Mouse (Mus musculus): ENCODE data around the gene Noct. TPM values are rescaled to one million over a fixed set of nuclear protein-coding genes. Genes with fewer than 3 reads are reported as not detected.
A peak's percentile ranks its signal among the peaks of the same experiment; 100 is the strongest.

Gene Noct
- total and polyA plus RNA-seq, 3 experiments = 17.8 to 26.7 TPM; not detected in 1

DNA sequence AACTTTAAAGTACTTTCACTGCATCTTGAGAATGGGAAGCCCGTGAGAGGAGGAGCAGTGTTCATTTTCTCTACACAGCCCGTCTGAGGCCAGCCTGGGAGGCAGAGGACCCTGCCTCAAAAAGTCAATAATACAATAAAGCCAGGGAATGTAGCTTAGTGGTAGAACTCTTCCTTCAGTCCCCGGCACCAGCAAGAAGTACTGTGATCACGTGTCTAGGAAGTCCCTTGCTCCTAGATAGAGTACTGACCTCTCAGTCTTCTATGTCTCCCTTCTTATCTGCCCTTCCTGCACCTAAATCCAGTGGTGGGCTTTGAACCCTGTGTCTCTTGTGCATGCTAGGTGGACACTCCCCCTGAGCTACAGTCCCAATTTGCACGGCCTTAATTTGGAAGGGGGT lies 6.6 kb downstream of the Noct start (continued):
- TF ChIP-seq CHD2 (IDR thresholded peaks at IDR 0.05; ENCODE audit: low read length) = no peak
- no peak for TF ChIP-seq GABPA (IDR thresholded peaks at IDR 0.05; ENCODE audit: low read depth, low read length)
- no peak for TF ChIP-seq ELF1 (IDR thresholded peaks at IDR 0.05; ENCODE audit: low read depth, low read length)
- no peak for TF ChIP-seq NRF1 (IDR thresholded peaks at IDR 0.05; ENCODE audit: insufficient read depth, low read depth, low read length, poor library complexity, severe bottlenecking)
- TF ChIP-seq MAX (IDR thresholded peaks at IDR 0.05; ENCODE audit: low read length) = peak; percentile 56; the same call in 1 of the 2 replicates
- TF ChIP-seq UBTF (IDR thresholded peaks at IDR 0.05; ENCODE audit: borderline replicate concordance, insufficient read depth, low read depth, low read length) = no peak
- no peak for TF ChIP-seq MAZ (IDR thresholded peaks at IDR 0.05; ENCODE audit: low read depth, low read length)

DNA sequence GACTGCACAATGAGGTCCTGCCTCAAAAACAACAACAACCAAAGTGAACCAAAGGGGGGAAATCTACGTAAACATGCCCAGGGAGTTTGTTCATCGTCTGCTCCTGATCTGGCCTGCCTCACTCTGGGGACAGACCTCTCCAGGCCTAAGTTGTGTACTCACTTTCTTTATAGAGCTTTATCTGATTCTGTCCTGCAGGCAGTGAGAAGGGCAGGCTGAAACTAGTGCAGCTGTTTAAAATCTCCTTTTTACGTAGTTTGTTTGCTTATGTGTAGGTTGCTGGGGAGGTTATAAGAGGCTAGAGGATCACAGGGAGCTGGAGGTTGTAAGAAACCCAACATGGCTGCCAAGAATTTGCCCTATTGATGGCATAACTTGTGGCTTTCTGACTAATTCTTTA lies 7.3 kb downstream of the Noct start:
- no peak overlapping the region for H3K4me3 ChIP-seq (ENCODE audit: control insufficient read depth in 1 of 2, insufficient read depth in 1 of 2, low read depth in 2 of 2, low read length in 2 of 2)
- no peaks in the 10 kb centered on the region for H3K9me3 ChIP-seq (replicated peaks; ENCODE audit: insufficient read depth, low read length)
- peak overlapping the region; percentile 58 for H3K9ac ChIP-seq (ENCODE audit: control insufficient read depth, low read depth, low read length, poor library complexity, severe bottlenecking)
- peaks cover 54% of the 10 kb centered on the region for H3K79me2 ChIP-seq (ENCODE audit: control insufficient read depth, insufficient read depth, low read length, poor library complexity)
- peak; percentile 45 for DNase-seq (ENCODE audit: low read depth, low spot score)
- H3K27ac ChIP-seq (ENCODE audit: control insufficient read depth, low read depth, low read length) = peak overlapping the region; percentile 97
- H3K36me3 ChIP-seq (ENCODE audit: control insufficient read depth in 1 of 2, insufficient read depth in 2 of 2, low read length in 2 of 2) = peaks cover 2 to 77% of the 10 kb centered on the region in 2 experiments; a peak in 3 of 4 replicates
- no peaks in the 10 kb centered on the region for H3K27me3 ChIP-seq (ENCODE audit: control insufficient read depth in 1 of 2, insufficient read depth in 2 of 2, low read length in 2 of 2)
- H3K4me1 ChIP-seq (ENCODE audit: control insufficient read depth in 1 of 2, insufficient read depth in 2 of 2, low read length in 2 of 2) = peaks cover 39 to 68% of the 10 kb centered on the region in 2 experiments
- TF ChIP-seq ZKSCAN1 (IDR thresholded peaks at IDR 0.05; ENCODE audit: low read depth, low read length) = no peak
- TF ChIP-seq POLR2AphosphoS2 (IDR thresholded peaks at IDR 0.05; ENCODE audit: low read length) = no peak
- TF ChIP-seq CHD2 (IDR thresholded peaks at IDR 0.05; ENCODE audit: low read length) = no peak
- peak; percentile 32; the same call in 1 of the 2 replicates for TF ChIP-seq SIN3A (IDR thresholded peaks at IDR 0.05; ENCODE audit: low read length)
- TF ChIP-seq ETS1 (IDR thresholded peaks at IDR 0.05; ENCODE audit: low read depth, low read length) = peak; percentile 72
- no peak for TF ChIP-seq JUND (IDR thresholded peaks at IDR 0.05; ENCODE audit: low read depth, low read length)
- peak; percentile 69 for TF ChIP-seq GATA1 (IDR thresholded peaks at IDR 0.05; ENCODE audit: low read depth, low read length)
- TF ChIP-seq EP300 (IDR thresholded peaks at IDR 0.05; ENCODE audit: low read depth in 1 of 2, low read length in 2 of 2) = 0 out of 4 replicates have a peak, but pooled peaks of 1 of the 2 experiments have one; percentile 17
- no peak for TF ChIP-seq MAZ (IDR thresholded peaks at IDR 0.05; ENCODE audit: low read depth, low read length)
- TF ChIP-seq BHLHE40 (IDR thresholded peaks at IDR 0.05; ENCODE audit: borderline replicate concordance, low read depth, low read length) = no peak
- no peak for TF ChIP-seq ELF1 (IDR thresholded peaks at IDR 0.05; ENCODE audit: low read depth, low read length)
- no peak for TF ChIP-seq MAX (IDR thresholded peaks at IDR 0.05; ENCODE audit: low read length)

DNA sequence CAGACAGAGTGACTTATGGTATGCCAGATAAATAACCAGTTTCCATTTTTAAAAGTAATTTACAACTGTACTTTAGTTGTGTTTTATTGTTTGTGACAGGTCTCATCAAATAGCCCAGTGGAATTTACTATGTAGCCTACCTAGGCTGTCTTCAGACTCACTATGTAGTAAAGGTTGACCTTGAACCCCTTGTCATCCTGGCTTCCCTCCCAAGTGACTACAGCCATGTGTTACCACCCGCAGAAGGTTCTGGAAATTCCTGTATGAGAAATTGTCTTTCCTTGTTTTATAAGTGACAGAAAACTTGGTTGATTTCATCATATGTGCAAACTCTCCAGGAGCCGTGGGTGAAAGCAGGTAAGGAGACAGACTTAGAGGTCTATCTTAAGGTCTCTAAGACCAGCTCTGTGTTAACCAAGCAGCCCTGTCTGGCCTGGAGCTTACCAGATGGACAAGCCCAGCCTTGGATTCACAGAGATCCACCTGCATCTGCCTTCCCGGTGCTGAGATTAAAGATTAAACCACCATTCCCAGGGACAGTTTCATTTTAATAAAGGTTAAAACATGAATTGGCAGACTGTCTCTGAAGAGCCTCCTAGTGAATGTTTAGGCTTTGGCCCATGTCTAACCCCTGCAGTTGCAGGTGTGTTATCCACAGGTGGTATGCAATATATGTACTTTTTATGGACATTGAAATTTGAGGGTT lies 8.1 kb downstream of the Noct start:
- Histone ChIP-seq H3K36me3 (ENCODE audit: control insufficient read depth in 1 of 2, insufficient read depth in 2 of 2, low read length in 2 of 2) (peaks cover 2 to 69% of the 10 kb centered on the region in 2 experiments; a peak in 3 of 4 replicates), H3K9ac (ENCODE audit: control insufficient read depth, low read depth, low read length, poor library complexity, severe bottlenecking) (no peak overlapping the region), H3K9me3 (replicated peaks; ENCODE audit: insufficient read depth, low read length) (no peaks in the 10 kb centered on the region), H3K79me2 (ENCODE audit: control insufficient read depth, insufficient read depth, low read length, poor library complexity) (peaks cover 53% of the 10 kb centered on the region), H3K4me3 (ENCODE audit: control insufficient read depth in 1 of 2, insufficient read depth in 1 of 2, low read depth in 2 of 2, low read length in 2 of 2) (no peak overlapping the region), H3K4me1 (ENCODE audit: control insufficient read depth in 1 of 2, insufficient read depth in 2 of 2, low read length in 2 of 2) (peaks cover 39 to 62% of the 10 kb centered on the region in 2 experiments), H3K27ac (ENCODE audit: control insufficient read depth, low read depth, low read length) (peak overlapping the region; percentile 8; the same call in 1 of the 2 replicates), H3K27me3 (ENCODE audit: control insufficient read depth in 1 of 2, insufficient read depth in 2 of 2, low read length in 2 of 2) (no peaks in the 10 kb centered on the region)
- TF ChIP-seq USF2 (IDR thresholded peaks at IDR 0.05; ENCODE audit: borderline replicate concordance in 1 of 2, insufficient read depth in 1 of 2, low read depth in 1 of 2, low read length in 2 of 2) (no peak), E2F4 (IDR thresholded peaks at IDR 0.05; ENCODE audit: borderline replicate concordance, low read depth, low read length) (no peak), NELFE (IDR thresholded peaks at IDR 0.05; ENCODE audit: low read depth, low read length) (no peak), TBP (IDR thresholded peaks at IDR 0.05; ENCODE audit: low read depth, low read length) (no peak), SIN3A (IDR thresholded peaks at IDR 0.05; ENCODE audit: low read length) (no peak), CHD2 (IDR thresholded peaks at IDR 0.05; ENCODE audit: low read length) (no peak), POLR2AphosphoS2 (IDR thresholded peaks at IDR 0.05; ENCODE audit: low read length) (no peak), ZC3H11A (IDR thresholded peaks at IDR 0.05; ENCODE audit: low read depth, low read length) (no peak), USF1 (IDR thresholded peaks at IDR 0.05; ENCODE audit: low read depth, low read length) (no peak)
- no peak for DNase-seq (ENCODE audit: low read depth, low spot score)
